Mouse (Mus musculus) naive thymus-derived CD4-positive, alpha-beta T cell, adult 2 months (primary cell): ENCODE results near the gene Grin2b.
"Not testable (repeated sequence)": the region's sequence is repeated elsewhere in the genome, so short reads cannot be mapped to it uniquely, and the experiment has no call there.

Source experiments
- DNase-seq: peaks from one replicate; pipeline ENCODE4 v3.0.0-alpha.2; 2011; ENCODE audit warnings: low read depth

Grin2b gene

GRCm38 (mm10) chr6:135798202-135798992, 374.9 kb downstream of the Grin2b start:
- no peak for DNase-seq

- DNase-seq: no peak
Observed at GRCm38 (mm10) chr6:135797371-135798033, 375.8 kb downstream of the Grin2b start.

- DNase-seq: no peak
Observed at GRCm38 (mm10) chr6:135796911-135797310, 376.4 kb downstream of the Grin2b start.

GRCm38 (mm10) chr6:135791412-135791811, 381.9 kb downstream of the Grin2b start:
- no peak for DNase-seq

- no peak for DNase-seq
Observed at GRCm38 (mm10) chr6:135789603-135790170, 383.6 kb downstream of the Grin2b start.

- no peak for DNase-seq
Observed at GRCm38 (mm10) chr6:135774670-135775069, 398.6 kb downstream of the Grin2b start.

- no peak for DNase-seq
Observed at GRCm38 (mm10) chr6:135767572-135767971, 405.7 kb downstream of the Grin2b start.

GRCm38 (mm10) chr6:135758735-135759134, 414.6 kb downstream of the Grin2b start:
- no peak for DNase-seq

- no peak for DNase-seq
Observed at GRCm38 (mm10) chr6:135756075-135756474, 417.2 kb downstream of the Grin2b start.

GRCm38 (mm10) chr6:135748412-135749076, 424.8 kb downstream of the Grin2b start:
- DNase-seq: no peak

- no peak for DNase-seq
Observed at GRCm38 (mm10) chr6:135745606-135746005, 427.7 kb downstream of the Grin2b start.

GRCm38 (mm10) chr6:135734227-135734732, 439.0 kb downstream of the Grin2b start:
- DNase-seq: no peak

GRCm38 (mm10) chr6:135727106-135727505, 446.2 kb downstream of the Grin2b start:
- DNase-seq: no peak

- no peak for DNase-seq
Observed at GRCm38 (mm10) chr6:135721706-135722105, 451.6 kb downstream of the Grin2b start.

- no peak for DNase-seq
Observed at GRCm38 (mm10) chr6:135714906-135715305, 458.4 kb downstream of the Grin2b start.

- DNase-seq: no peak
Observed at GRCm38 (mm10) chr6:135714236-135714635, 459.1 kb downstream of the Grin2b start.

GRCm38 (mm10) chr6:135713716-135714115, 459.6 kb downstream of the Grin2b start:
- no peak for DNase-seq

- not testable (repeated sequence) for DNase-seq
Observed at GRCm38 (mm10) chr6:135706850-135707522, 466.3 kb downstream of the Grin2b start.

- DNase-seq: no peak
Observed at GRCm38 (mm10) chr6:135703655-135704054, 469.7 kb downstream of the Grin2b start.

GRCm38 (mm10) chr6:135701361-135701760, 471.9 kb downstream of the Grin2b start:
- DNase-seq: no peak

GRCm38 (mm10) chr6:135700717-135701345, 472.5 kb downstream of the Grin2b start:
- DNase-seq: no peak
